Mouse (Mus musculus) small intestine, adult 2 months (tissue): Measurements from ENCODE around the gene Pdlim4.

Experiments
- CTCF ChIP-seq: fragments of 200-500 bp; IDR thresholded peaks from 2 replicates; pipeline ENCODE4 v1.5.1; 2012; ENCODE audit warnings: low read depth, mild to moderate bottlenecking, control low read depth, inconsistent platforms, low read length, moderate library complexity, mixed read lengths; ENCODE audit not compliant: insufficient replicate concordance, insufficient read length; ENCODE audit errors: extremely low read depth
- POLR2A ChIP-seq: fragments of 200-500 bp; IDR thresholded peaks from 2 replicates; pipeline ENCODE4 v1.6.1; 2012; ENCODE audit warnings: low read depth, mild to moderate bottlenecking, control low read depth, inconsistent platforms, low read length, moderate library complexity

DNA sequence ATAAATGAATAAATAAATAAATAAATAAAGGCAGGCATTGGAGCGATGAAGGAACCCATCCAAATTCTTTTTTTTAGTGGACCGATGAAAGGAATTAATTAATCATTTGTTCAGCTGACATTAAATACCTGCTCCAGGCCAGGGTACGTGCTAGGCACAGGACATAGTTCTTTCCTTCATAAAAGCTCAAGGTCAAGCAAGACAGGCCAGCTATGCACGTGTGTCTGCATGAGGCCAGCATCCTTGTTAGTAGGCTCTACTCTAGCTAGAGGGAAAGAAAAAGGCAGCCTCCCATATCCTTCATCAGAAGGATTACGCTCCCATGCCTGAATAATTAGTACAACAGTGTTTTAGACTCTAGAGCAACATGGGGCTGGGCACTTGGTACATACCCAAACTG lies 55.9 kb downstream of the Pdlim4 start:
- TF ChIP-seq CTCF (no peak), POLR2A (no peak)
